Mouse (Mus musculus) cerebellum, adult 9-11 months (tissue): ENCODE measurements around the gene Kcnab3.

Experiments used
- DNase-seq: peaks from one replicate; pipeline ENCODE4 v3.0.0; 2022

Kcnab3 gene

GRCm38 (mm10) chr11:69332713-69333253 is 6.7 kb downstream of the Kcnab3 start:
- no peak for DNase-seq

DNA sequence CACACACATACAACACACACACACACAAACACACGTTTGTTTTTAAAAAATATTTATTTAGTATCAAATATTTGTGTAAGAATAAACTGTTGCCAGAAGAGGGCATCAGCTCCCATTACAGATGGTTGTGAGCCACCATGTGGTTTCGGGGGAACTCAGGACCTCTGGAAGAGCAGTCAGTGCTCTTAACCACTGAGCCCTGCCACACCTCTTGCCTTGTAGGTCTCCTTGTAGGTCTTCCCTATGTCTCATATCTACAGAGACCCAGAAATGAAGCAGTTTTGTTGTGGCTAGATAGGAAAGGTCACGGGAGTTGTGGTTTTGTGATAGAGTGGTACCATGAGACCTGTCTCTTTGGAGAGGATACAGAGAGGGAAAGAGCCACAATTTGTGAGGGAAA is 7.9 kb downstream of the Kcnab3 start:
- no peak for DNase-seq

DNA sequence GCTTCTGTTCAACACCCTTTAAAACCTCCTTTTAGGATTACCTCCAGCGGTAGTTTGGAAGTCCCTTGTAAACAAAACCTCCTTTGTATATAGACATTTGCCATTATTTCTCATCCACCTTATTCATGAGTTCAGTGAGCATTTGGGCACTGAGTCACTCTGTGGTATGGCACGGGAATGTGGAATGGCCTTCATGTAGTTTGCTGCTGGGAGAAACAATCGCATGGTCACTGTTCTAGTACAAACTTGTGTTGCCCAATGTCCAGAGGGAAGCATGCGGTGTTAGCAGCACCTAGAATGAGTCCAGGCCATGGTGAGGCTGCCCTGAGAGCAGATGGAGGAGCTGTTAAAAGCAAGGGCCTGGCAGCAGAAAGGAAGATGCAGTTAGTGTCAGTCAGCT is 8.7 kb downstream of the Kcnab3 start:
- DNase-seq = no peak

GRCm38 (mm10) chr11:69340161-69341131 is 14.4 kb downstream of the Kcnab3 start, which contains the start of gene Rnf227:
Gene Rnf227, plus strand, starts transcription at chr11:69340461.
- DNase-seq = peak; percentile 84

DNA sequence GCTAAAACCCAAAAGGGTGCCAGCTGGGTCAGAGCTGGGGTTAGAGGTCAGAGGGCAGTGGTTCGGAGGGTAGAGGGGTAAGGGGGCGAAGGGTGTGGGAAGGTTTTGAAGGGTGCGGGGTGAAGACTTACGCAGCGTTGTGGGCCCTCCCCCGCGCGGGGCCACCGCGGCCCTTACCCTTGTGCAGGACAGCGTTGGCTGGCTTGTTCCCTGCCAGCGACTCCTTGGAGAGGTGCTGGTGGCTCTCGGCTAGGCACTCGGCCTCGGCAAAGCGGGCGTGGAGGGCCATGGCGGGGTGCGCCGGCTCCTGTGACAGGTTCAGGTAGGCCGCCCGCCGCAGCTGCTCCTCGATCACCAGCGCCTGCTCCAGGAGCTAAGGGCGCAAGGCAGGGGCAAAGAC is 20.4 kb downstream of the Kcnab3 start:
- peak; percentile 18 for DNase-seq

DNA sequence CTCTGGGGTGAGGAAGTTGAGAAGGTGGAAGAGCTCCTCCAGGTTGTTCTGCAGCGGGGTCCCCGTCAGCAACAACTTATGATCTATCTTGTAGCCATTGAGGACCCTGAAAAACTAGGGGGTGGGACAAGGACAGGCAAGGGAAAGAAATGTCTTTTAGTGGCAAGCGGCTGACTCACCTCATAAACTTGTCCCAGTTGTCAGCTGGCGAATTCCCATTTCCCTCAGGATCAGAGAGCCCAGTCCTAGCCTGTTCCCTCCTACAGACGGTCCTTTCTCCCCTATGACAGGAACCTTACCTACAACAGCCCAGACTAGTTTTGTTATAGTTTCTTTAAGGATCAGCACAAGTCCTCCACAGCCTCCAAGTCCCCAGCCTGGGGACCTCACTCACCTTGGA is 30.5 kb downstream of the Kcnab3 start:
- no peak for DNase-seq

- no peak for DNase-seq
Observed at GRCm38 (mm10) chr11:69357690-69358089, 31.6 kb downstream of the Kcnab3 start.

- DNase-seq = no peak
Observed at GRCm38 (mm10) chr11:69362021-69362420, 36.0 kb downstream of the Kcnab3 start.

- DNase-seq = no peak
Observed at GRCm38 (mm10) chr11:69362479-69362878, 36.4 kb downstream of the Kcnab3 start.

DNA sequence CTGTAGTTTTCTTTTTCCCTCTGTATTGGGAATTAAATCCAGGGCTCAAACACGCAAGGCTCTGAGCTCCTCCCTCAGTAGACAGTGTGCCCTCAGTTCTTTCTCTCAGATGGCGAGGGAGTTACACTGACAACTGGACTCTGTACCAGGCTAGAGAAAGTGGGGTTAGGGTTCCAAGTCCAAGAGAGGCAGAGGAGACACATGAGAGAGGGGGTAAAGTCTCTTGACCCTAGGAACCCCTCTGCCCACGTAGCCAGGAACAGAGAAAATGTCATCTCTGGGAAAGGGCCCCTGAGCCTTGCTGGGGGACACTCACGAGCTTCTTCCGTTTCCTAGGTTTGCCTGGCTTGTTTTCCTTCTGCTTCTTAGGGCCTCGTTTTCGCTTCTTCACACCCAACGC is 38.3 kb downstream of the Kcnab3 start:
- no peak for DNase-seq

GRCm38 (mm10) chr11:69364910-69365309 is 38.9 kb downstream of the Kcnab3 start:
- peak; percentile 94 for DNase-seq

GRCm38 (mm10) chr11:69365722-69366121 is 39.7 kb downstream of the Kcnab3 start:
- peak; percentile 41 for DNase-seq

- peak; percentile 86 for DNase-seq
Observed at GRCm38 (mm10) chr11:69366157-69366854, 40.2 kb downstream of the Kcnab3 start.

- peak; percentile 41 for DNase-seq
Observed at GRCm38 (mm10) chr11:69366855-69367615, 41.0 kb downstream of the Kcnab3 start.

DNA sequence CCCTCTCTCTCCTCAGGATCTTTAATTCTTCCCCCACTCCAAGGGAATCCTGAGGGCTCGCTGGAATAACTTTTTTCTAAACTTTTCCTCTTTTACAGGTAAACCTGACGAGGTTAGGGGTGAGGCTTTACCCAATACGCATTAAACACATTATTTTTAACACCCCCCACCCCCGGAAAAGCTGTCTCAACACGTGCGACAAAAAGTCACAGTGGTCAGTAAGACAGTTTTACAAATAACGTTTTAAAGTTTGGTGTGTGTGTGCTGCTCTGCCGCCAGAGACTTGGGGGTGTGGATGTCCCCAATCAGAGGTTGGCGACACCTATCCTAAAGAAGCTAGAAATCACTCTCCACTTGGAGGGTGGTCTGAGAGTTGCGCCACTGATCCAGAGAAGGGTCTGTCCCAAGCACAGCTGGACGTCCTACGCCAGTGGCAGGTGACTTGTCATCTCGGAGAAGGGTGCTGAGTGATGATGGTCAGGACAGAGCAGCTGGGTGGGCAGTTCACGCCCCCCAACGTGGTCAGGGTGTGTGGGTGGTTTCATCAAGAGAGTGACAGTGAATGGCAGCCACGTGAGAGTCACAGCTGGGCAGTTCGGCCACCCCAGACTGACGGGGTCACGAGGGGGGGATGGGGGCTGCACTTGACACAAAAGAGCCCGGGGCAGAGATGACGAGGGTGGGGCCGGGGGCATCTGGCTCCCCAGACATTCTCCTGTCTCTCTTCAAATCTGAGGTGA is 41.7 kb downstream of the Kcnab3 start:
- peak; percentile 68 for DNase-seq

DNA sequence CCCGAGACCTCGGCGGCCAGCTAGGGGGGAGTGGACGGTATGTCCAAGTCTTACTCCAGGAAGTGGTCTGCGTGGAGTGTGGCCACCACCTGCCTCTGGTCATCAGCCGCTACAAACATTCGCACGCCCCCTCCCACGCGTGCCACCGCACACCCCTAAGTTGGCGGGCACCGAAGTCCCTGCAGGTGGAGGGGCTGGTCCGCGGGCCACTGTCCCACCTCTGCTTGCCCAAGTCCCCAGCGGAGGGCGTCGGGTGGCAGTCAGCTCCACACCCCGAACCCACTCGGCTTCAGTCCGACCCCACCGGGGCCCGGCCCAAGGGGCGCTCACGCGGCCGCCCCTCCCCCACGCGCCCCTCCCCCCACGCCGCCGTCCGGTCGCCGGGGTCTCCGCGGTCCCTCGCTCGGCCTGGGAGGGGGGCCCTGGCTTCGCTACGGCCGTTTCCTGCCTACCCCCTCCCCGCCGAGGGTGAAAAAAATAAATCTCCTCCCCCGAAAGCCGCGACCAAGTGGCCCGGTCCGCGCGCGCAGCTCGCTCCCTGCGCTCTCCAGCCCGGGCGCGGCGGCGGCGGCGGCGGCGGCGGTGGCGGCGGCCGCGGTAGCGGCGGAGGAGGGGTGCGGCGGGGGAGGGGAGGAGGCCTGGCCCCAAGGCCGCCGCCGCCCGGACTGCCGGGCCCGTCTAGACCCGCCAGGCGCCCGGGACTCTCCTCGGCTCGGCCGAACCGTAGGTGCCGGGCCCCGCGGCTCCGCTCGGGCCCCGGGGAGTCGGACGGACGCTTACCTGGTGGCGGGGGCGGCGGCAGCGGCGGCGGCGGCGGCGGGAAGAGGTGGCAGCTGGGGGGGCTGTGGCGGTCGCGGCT is 42.5 kb downstream of the Kcnab3 start:
- DNase-seq = peak; percentile 73

DNA sequence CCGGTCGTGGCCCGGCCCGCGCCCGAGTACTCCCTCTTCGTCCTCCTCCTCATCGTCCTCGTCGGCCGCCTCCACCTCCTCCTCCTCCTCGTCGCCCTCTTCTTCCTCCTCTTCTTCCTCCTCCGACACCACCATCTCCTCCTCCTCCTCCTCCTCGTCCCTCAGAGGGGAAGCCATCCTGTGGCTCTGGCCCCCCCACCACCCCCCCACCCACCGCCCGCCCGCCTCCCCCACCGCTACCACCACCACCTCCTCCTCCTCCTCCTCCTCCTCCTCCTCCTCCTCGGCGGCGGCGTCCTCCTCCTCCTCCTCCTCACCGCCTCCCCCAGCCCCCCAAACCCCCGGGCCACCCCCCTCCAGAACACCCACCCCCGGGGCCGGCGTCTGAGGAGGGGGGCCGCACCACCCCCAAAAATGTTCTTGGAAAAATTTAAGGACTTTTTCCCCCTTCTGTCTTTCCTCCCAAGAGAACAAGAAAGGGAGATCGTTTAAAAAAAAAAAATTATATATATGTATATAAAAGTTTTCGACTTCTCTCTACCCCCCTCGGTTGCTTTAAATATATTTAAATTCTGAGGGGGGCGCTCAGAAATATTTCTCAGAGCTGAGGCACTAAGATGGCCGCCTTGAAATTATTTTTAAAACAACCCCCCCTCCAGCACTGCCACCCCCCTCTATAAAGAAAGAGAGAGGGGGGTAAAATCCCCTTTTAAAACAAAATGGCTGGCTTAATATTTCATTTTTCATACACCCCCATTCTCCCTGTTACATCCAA is 43.3 kb downstream of the Kcnab3 start, which contains the start of gene Chd3:
Gene Chd3 (minus strand): TSS at position 192 of the 775 bp plus-strand sequence.
- DNase-seq = no peak

- no peak for DNase-seq
Observed at GRCm38 (mm10) chr11:69369990-69370816, 44.1 kb downstream of the Kcnab3 start.

GRCm38 (mm10) chr11:69370817-69371215 is 44.8 kb downstream of the Kcnab3 start:
- no peak for DNase-seq
